Mouse (Mus musculus): ENCODE results near the gene Dner. TPM values are rescaled to one million over a fixed set of nuclear protein-coding genes. Genes with fewer than 3 reads are reported as not detected.
"Not testable (repeated sequence)": the region's sequence is repeated elsewhere in the genome, so short reads cannot be mapped to it uniquely, and the experiment has no call there.

The Dner gene
- polyA plus RNA-seq, 1 experiment from 2014 or later, result 1.7 TPM

DNA sequence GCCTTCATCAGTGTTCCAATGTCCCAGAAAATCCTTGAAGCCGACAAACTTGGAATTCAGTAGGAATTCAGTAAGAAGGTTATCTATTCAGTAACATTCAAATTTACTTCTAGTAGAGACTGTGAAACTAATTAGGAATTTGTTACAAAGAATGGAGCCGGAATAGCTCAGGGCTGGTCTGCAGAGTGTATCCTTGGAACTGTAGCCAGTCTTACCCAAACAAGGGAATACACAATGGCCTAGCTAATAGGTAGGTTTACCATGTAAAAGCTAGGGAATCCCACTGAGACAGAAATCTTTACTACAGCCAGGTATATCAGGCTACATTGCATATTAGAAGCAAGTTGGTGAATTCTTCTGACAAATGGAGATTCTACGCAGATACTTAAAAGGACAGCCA is 363.2 kb downstream of the Dner start:
- not testable (repeated sequence) for H3K9me3 ChIP-seq; H3K4me3 ChIP-seq; H3K36me3 ChIP-seq; H3K27ac ChIP-seq; H3K4me2 ChIP-seq; ATAC-seq (ENCODE audit: borderline replicate concordance, extremely low read depth, low FRiP score, low TSS enrichment); H3K27me3 ChIP-seq; H3K9ac ChIP-seq; H3K4me1 ChIP-seq
- WGBS, result 68% methylated on average over 3 of the region's 3 CpGs

DNA sequence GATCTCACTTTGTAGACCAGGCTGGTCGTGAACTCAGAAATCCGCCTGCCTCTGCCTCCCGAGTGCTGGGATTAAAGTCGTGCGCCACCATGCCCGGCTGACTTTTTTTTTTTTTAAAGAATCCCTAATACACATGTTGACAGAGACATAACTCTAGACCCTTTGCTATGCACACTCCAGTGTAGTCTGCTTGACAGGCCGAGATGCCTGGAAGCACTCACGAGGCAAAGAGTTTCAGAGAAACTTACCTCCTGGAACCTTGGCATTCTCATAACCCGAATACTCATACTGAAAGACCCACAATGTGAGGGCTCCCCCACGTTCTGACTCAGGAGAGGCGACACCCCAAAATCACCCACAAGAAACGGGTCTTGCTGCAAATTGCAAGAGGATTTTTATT is 364.2 kb downstream of the Dner start:
- H3K4me1 ChIP-seq; H3K4me2 ChIP-seq; H3K9me3 ChIP-seq; H3K36me3 ChIP-seq; H3K27ac ChIP-seq; ATAC-seq (ENCODE audit: borderline replicate concordance, extremely low read depth, low FRiP score, low TSS enrichment); H3K9ac ChIP-seq; H3K27me3 ChIP-seq; H3K4me3 ChIP-seq: not testable (repeated sequence)
- 80% methylated on average over 12 of the region's 12 CpGs for WGBS

DNA sequence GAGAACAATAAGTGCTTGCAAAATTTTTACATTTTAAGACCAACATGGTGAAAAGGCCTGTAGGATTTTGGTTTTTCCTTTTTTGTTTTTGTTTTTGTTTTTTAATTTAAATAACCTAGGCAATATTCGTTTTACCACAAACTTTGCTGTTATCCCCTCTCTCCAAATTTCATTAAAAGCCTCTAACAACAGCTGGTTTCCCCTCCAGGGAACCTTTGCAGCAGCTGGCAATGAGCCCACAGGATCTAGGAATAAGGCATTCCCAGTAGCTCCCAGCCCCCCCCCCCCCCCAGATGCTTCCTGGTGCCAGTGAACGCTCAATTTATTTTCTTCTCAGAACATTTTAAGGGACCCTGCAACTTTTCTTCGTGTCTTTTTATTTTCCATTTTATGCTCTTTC is 370.7 kb downstream of the Dner start:
- H3K4me1 ChIP-seq, result 0 out of 2 replicates have a peak, but pooled peaks cover 3% of the 10 kb centered on the region
- H3K9me3 ChIP-seq, result no peaks in the 10 kb centered on the region
- no peaks in the 10 kb centered on the region for H3K27me3 ChIP-seq
- no peaks in the 10 kb centered on the region for H3K36me3 ChIP-seq
- no peak overlapping the region for H3K9ac ChIP-seq
- no peak overlapping the region for H3K4me3 ChIP-seq
- ATAC-seq (ENCODE audit: borderline replicate concordance, extremely low read depth, low FRiP score, low TSS enrichment), result no peak
- 28% methylated on average over 3 of the region's 3 CpGs for WGBS
- H3K27ac ChIP-seq, result no peak overlapping the region
- H3K4me2 ChIP-seq, result no peak overlapping the region

DNA sequence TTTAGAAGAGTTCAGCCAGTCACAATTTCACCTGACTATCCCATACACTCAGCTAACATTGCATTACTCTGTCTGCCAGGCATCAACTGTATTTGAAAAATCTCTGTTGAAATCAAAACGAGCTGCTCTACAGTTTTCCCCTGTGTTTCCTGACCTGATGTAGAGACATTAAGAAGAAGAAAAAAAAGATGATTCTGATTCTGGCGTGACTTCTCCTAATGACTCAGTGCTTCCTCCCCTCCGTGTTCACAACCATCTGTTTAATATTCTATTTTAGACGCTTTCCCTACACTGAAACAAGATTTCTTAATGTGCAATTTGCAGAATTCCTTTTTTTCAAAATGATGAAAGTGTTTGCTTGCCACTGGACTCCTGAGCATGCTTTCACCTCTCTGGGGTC is 374.7 kb downstream of the Dner start:
- no peak for ATAC-seq (ENCODE audit: borderline replicate concordance, extremely low read depth, low FRiP score, low TSS enrichment)
- 0 out of 2 replicates have a peak, but pooled peaks cover 3% of the 10 kb centered on the region for H3K4me1 ChIP-seq
- H3K9ac ChIP-seq, result no peak overlapping the region
- H3K36me3 ChIP-seq, result no peaks in the 10 kb centered on the region
- H3K4me3 ChIP-seq, result no peak overlapping the region
- H3K4me2 ChIP-seq, result no peak overlapping the region
- H3K27me3 ChIP-seq, result no peaks in the 10 kb centered on the region
- no peak overlapping the region for H3K27ac ChIP-seq
- 52% methylated on average over 4 of the region's 4 CpGs for WGBS
- no peaks in the 10 kb centered on the region for H3K9me3 ChIP-seq

Small RNAs within 50 kb of the gene (microRNA-seq; reads per million reads assigned to microRNA genes)
- 1.1 reads per million for gene Mir5126

Other genes with a start within 250 kb of the Dner start
- gene Fbxo36, start 143.6 kb upstream of the Dner start, polyA plus RNA-seq (2015; fragmentation: Nextera tagmentation; extraction: Ambion mirVana), result 16.0 and 16.5 TPM in 2 replicates
- 49.2 and 56.0 TPM in 2 replicates for gene Trip12, start 144.3 kb upstream of the Dner start, polyA plus RNA-seq (2015; fragmentation: Nextera tagmentation; extraction: Ambion mirVana)
- 0.06 and 0.30 TPM in 2 replicates for gene Slc16a14, start 238.9 kb upstream of the Dner start, polyA plus RNA-seq (2015; fragmentation: Nextera tagmentation; extraction: Ambion mirVana)

Measured in lung, embryonic 15.5 days (tissue).